ENCODE assay signal across 7 mouse cellular contexts in genomic region chr10:8792412-8792811, GRCm38 (mm10).
DNase-seq lines count a peak whose midpoint lies in the region.

No protein-coding gene starts in this region.

- DNase-seq in B cell, adult 2 months = peak; percentile 52 to 57
- DNase-seq in ES-CJ7 (ENCODE audit: low read depth, low spot score) = peak; percentile 25
- peak; percentile 80 for DNase-seq in embryo, embryonic 10.5 days (ENCODE audit: low spot score)
- DNase-seq in heart, postnatal 10 days = peak; percentile 76 to 86
- DNase-seq in kidney, postnatal 25 days = peak; percentile 71 to 86
- DNase-seq in lung, postnatal 10 days = peak; percentile 84
- peak; percentile 87 for DNase-seq in right cerebral cortex, adult 2 months (ENCODE audit: low spot score in 2 of 2)

- intact Hi-C loops in heart, postnatal 10 days (cut with DNase I) = loop anchor here (2.0 to 10.0 kb wide), 4 partner anchors 50 to 962 kb away; no protein-coding TSS in a partner anchor

Comparison
In these comparisons a context has a peak if more than half of its experiments do, and no peak if none do; other contexts are left out.
1. Peak in every context shown above with its lines: DNase-seq.
2. DNase-seq: peak in every context shown above with its lines; median percentile 87 in right cerebral cortex, adult 2 months; 84 in lung, postnatal 10 days; 81 in heart, postnatal 10 days; 80 in embryo, embryonic 10.5 days; 78 in kidney, postnatal 25 days; 54 in B cell, adult 2 months; 25 in ES-CJ7.